Mouse (Mus musculus) heart, adult 8-10 months (tissue): ENCODE results near the gene Klhl12. TPM values are rescaled to one million over a fixed set of nuclear protein-coding genes. Genes with fewer than 3 reads are reported as not detected.
"Not testable (repeated sequence)": the region's sequence is repeated elsewhere in the genome, so short reads cannot be mapped to it uniquely, and the experiment has no call there.

Experiments used
- DNase-seq: peaks from one replicate; pipeline ENCODE4 v3.0.0; 2022; ENCODE audit warnings: low spot score
- total RNA-seq, 4 experiments: library from RNA; stranded (reverse); gene quantifications; 2 replicates each; pipeline ENCODE4 v1.2.4; 2022

Gene Klhl12
- total RNA-seq, 4 experiments from 2014 or later, result 20.3 to 23.6 (median 22.7) TPM

DNA sequence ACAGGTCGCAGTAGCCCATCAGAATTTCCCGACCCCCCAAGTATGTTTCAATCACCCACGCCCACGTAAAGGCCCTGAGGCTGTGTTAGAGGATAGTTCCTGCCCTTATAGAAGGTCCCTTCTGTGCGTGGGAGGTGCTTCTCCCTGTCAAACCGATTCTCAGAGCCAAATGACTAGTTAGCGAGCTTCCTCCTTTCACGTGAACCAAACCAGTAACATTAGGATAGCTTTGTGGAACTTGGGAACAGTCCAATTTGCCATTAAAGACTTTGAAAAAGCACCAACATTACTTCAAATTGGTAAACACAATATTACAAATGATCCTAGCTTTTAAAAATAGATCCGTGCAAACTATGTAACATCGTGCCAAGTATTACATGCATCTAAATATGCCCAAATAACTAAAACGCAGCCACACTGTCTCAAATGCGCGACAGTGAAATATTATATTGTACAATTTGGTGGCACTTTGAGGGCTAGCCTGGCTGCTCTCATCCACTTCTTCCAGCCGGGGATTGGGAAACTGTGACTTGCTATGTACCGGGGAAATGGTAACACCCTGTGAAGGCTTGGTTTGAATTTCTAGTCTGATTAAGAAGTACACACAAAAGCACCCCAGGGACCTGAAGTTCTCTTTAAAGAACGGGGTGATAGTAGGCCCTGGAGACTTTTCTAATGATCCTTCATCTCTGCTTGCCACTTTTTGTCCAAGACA, 58.7 kb downstream of the Klhl12 start:
- no peak for DNase-seq

DNA sequence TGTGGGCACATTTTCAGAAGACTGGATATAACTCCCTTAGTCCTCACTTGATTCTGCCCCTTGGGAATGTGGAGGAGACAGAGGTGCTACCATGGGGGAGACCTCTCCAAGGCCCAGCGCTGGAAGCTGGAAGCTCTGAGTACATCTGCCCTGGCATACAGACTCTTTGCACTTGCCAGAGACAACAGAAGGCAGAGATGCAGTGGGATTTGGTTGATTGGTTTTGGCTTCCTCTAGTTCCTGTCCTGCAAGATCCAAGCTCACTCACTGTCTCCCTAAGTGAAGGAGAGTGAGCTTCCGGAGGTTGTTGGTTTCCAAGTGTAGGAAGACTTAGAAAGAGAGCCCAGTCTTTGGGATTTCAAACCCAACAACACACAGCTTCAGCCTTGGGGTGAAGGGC, 60.6 kb downstream of the Klhl12 start:
- no peak for DNase-seq

DNA sequence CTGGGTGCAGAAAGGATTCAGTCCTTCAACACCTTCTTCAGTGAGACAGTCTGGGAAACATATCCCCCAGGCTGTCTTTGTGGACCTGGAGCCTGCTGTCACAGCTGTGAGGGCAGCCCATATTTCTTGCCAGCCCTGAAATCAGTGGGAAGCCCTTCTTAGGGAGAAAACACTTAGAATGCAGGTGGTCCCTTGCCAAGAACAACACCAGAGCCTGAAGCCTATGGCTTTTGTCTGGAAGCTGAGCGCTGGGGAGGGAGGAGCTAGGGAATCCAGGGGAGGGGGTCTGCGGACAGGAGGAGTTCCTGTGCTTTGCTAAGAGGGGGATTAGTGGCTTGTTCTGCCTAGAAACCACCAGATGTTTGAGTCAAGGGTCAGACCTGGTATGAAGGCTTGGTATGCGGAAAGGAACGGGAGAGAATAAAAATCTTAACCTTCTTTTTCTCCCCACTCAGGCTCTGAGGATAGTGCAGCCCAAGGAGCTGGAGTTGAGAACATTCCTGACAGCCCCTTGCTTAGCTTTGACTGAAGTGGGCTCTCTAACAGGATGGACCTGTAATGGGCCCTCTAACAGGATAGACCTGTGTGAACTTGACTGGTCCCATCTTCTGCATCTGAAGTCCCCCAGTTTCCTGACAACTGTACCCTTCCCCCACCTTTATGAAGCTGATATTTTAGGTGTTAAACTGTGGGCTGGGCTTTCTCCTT, 61.3 kb downstream of the Klhl12 start:
- DNase-seq, result no peak

DNA sequence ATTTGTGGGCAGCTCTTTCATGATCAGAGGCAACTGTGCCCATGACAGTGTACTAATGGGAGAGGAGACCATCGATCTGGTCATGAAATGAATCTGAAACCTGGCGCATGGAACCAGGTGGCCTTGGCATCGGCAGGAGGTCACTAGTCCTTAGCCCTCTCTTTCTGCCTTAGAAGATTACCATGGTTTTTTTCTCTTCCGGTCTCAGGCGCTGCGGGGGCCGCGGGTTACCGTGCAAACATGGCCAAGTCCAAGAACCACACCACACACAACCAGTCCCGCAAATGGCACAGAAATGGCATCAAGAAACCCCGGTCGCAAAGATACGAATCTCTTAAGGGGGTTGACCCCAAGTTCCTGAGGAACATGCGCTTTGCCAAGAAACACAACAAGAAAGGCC, 62.5 kb downstream of the Klhl12 start:
- not testable (repeated sequence) for DNase-seq

DNA sequence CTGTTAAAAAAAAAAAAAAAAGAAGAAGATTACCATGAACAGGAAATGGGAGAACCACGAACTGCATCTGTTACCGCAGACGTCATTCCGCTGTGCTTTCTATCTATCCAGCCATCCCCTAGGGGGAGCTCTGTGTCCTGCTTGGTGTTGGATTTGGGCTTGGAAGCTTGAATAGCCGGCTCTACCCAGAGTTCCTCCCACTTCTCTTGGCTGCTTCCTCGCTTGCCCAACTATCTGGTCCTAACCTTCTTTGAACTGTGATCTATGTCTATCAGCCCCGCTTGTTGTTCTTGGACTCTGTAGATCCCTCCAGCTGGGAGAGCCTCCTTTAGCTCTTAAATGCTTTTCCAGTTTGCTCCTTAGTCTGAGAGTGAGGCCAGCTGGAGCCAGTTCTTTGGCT, 63.3 kb downstream of the Klhl12 start:
- peak; percentile 92 for DNase-seq

DNA sequence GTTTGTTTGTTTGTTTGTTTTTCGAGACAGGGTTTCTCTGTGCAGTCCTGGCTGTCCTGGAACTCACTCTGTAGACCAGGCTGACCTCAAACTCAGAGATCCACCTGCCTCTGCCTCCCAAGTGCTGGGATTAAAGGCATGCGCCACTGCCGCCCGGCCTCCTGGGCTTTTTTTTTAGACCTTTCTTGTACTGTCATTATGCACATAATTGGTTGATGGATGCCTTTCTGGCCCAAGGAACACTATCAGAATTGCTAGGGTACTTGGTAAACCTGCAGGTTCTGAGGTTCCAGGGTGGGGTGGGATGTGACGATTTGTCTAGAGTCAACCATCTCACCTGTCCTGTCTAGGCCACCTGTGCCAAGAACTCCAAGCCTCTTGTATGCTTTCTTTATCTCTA, 63.9 kb downstream of the Klhl12 start:
- not testable (repeated sequence) for DNase-seq

DNA sequence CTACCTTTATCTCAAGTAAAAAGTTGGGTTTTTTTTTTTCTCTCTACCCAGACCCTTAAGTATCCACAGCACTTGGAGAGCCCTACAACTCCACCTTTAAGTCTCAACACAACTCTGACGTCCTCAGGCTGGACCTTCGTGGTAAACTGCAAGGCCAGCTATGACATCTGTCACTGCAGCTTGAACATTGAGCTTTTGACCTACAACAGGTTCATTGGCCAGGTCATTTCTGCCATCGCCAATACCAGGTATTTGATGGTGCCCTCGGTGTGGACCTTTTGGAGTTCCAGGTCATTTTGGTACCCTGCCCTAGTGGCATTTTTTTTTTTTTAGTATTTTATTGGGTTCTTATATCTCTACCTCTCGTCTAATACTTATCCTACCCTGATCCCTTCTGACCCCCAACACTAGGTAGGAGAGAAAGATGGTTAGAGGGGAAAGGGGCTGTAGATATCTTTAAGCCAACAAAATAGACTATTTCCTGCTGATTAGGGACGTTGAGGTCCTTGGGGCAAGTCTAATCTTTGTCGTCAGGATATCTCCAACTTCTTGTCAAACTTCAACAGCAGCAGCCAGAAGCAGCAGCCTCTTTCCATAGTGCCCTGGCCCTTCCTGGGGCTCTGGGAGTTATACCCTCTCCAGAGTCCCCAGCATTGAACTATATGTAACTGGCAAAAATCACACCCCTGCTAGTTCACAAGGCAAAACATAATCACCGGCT, 64.8 kb downstream of the Klhl12 start:
- no peak for DNase-seq

DNA sequence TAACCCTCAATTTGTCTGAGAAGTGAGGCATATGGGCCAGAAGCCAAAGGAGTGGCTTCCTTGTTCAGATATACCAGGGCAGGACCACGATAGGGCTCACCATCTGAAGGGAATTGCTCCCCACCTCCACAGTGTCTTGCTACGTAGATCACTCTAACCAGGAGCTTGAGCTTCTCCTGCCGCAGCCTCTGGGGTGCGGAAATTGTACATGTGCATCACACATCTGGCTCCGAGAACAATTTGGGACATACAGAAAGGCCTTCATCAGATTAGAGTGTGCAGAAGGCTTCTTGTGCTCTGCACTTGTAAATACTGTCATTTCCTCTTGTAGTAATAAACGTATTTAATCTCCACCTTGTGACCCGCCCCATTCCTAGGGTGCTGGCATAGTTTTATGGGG, 65.8 kb downstream of the Klhl12 start:
- no peak for DNase-seq

DNA sequence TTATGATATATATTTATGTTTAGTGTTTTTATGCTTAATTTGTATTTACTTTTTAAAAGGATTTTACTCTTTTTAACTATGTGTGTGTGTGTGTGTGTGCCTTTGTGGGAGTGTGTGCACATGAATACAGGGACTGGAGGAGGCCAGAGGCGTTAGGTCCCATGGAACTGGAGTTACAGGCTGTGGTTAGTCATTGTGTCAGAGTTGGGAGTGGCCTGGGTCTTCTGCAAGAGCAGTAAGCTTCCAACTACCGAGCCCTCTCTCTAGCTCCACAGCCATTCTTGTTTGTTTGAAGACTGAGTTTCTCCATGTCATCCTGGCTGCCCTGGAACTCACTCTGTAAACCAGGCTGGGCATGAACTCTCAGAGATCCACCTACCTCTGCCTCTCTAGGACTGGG, 67.0 kb downstream of the Klhl12 start:
- no peak for DNase-seq

DNA sequence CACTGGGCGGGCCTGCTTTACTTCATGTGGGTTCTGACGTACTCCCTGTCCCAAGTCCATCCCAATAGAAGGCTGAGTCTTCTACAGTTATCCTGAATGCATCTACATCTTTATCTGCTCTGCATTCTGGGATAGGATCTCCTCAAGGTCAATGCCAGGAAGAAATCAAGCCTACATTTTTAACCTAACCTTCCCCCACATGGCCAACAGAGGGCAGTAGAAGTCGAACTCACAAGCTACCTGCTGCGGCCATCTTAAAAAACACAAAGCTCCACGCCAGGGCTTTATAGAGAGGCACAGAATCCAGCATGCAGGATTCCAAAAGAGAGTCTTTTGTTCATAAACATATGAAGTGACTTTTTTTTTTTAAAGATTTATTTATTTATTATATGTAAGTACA, 69.1 kb downstream of the Klhl12 start:
- no peak for DNase-seq

DNA sequence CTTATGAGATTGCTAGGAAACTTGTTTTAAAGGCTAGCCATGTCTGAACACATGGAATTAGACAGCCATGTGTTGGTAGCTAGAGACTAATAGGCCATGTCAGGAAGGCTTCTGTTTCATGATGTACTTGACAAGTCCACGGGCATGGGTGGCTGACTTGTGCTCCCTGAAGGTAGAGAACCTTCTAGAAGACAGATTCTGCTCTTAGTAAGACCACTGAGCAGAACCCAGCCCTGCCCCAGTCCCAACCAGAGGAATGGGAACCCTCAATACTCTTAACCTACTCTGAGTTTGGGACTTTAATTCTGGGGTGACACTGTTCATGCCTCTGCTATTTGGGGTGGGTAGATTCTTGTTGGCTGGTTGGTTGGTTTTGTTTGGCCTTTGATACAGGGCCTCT, 69.7 kb downstream of the Klhl12 start:
- DNase-seq, result no peak

DNA sequence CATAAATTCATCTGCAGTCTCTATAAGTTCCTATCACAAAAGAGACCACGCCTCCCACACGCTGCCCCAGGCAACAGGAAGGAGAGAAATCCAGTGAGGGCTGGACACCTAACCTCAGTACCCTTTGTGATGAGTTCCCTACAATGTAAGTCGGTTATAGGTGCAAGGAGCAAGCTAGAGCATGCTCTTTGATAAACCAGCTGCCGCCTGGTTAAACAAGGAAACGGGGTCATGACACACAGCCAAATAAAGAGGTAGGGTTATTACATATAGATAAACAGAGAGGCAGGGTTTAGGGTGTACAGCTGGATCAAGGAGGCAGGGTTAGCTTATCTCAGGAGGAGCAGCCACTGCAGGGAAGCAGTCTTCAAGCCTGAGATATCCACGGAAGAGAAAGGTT, 71.4 kb downstream of the Klhl12 start:
- DNase-seq, result no peak

DNA sequence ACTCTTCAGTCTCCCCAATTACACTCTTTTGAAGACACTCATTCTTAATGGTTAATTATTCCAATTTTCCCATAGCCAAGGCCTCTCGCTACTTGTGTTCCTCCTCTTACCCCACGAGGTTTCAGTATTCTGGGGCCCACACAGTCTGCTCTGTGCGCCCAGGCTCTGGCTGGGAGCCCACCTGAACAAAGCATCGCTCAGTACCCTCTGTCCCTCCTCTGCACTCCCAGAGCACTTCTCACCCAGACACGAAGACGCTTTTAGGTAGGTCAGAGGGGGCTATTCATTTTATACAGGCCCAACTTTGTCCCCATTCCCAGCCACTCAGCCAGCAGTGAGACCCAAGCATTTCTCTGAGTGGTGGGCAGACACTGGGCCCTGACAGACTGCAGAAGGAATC, 75.3 kb downstream of the Klhl12 start:
- no peak for DNase-seq

DNA sequence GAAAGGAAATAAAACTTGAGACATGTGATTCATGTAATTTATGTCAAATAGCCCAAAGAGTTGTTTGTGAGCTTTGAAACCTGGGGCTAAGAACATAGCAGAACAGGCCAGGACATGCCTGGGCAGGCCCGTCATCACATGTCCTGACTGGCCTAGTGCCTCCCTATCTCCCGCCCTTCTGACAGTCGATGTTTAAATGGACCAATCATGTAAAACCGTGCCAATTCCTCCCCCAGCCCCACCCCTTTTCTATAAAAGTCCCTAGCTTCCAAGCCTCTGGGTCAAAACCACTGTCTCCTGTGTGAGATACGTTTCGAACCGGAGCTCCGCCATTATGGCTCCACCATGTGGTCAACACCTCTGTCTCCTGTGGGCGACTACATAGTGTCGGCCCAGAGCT, 78.4 kb downstream of the Klhl12 start:
- not testable (repeated sequence) for DNase-seq

DNA sequence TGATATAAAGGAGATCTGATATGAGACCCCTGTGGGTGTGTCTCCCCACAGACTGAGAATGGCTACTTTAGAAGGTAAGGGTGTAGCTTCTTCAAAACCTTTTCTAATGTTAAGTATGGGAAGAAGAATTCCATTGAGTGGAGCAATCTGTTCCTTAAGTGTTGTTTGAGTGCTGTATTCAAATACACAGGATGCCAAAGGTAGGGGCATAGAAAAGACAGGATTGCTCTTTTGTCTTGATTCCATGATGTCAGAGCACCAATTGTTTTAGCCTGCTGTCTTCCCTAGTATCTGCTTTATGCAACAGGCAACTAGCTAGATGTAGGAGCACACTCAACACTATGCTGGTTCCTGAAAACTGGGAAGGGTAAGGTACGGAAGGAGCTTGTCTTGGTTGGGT, 79.7 kb downstream of the Klhl12 start:
- no peak for DNase-seq

DNA sequence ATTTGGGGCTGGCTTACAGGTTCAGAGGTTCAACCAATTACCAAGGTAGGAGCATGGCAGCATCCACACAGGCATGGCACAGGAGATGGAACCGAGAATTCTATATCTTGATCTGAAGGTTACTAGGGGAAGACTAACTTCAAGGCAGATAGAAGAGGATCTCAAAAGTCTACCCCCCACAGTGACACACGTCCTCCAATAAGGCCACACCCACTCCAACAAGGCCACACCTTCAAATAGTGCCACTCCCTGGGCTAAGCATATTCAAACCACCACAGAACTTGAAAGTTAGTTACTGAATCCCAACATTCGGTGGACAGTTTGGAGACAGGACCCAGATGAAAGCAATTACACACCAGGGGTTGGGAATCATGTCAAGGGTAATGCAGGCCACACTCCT, 80.2 kb downstream of the Klhl12 start:
- no peak for DNase-seq

DNA sequence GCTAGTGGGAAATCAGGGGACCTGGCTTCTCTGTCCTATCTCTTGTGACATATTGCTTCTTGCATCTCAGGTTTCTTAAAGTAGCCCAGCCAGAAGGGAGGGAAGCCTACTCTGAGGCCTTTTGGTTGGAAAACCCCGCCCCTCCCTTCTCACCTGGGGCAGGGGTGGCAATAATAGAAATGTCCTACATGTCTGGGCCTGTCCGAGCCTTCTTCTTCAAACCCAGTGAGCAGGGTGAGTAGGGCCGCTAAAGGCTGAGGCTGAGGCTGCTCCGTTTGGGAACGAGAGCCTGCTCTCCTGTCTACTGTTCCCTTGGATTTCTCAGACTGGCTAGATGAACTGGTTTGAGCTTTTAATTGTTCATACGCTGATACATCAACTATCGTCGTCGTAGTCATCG, 85.3 kb downstream of the Klhl12 start:
- no peak for DNase-seq

Other genes with a start within 250 kb of the Klhl12 start
- 10 to 100 TPM in 3 of 4 experiments, 1 to 10 TPM in 1; 8.6 to 14.1 (median 12.7) TPM for gene Adora1, start 220.1 kb upstream of the Klhl12 start, total RNA-seq
- not detected for gene Myog, start 165.5 kb upstream of the Klhl12 start, total RNA-seq
- gene Ppfia4, start 122.6 kb upstream of the Klhl12 start, total RNA-seq, result 1 to 10 TPM in 1 of 4 experiments, under 1 TPM in 3; 0.63 to 1.1 (median 0.95) TPM
- gene Tmem183a, start 93.6 kb upstream of the Klhl12 start, total RNA-seq, result 10 to 100 TPM; 11.4 to 20.0 (median 13.8) TPM
- gene 4933406M09Rik, start 69.6 kb upstream of the Klhl12 start, total RNA-seq, result not detected
- 10 to 100 TPM; 23.4 to 28.6 (median 26.9) TPM for gene Cyb5r1, start 50.0 kb upstream of the Klhl12 start, total RNA-seq
- 100 to 1,000 TPM; 123 to 133 (median 130) TPM for gene Adipor1, start 40.2 kb upstream of the Klhl12 start, total RNA-seq
- gene Rabif, start 39.1 kb downstream of the Klhl12 start, total RNA-seq, result 1 to 10 TPM; 7.8 to 9.3 (median 8.2) TPM
- gene Mgat4e, start 94.2 kb downstream of the Klhl12 start, total RNA-seq, result not detected
- 10 to 100 TPM; 11.0 to 11.9 (median 11.4) TPM for gene Kdm5b, start 104.6 kb downstream of the Klhl12 start, total RNA-seq
- under 1 TPM in 1 of 4 experiments, not detected in 3; 0.30 TPM for gene Syt2, start 191.1 kb downstream of the Klhl12 start, total RNA-seq